Mouse (Mus musculus) testis, adult 2 months (tissue): ENCODE results near the gene Setd2.

Source experiments
- CTCF ChIP-seq: fragments of 200-500 bp; IDR thresholded peaks from 2 replicates; pipeline ENCODE4 v1.5.1; 2012; ENCODE audit warnings: low read depth, mild to moderate bottlenecking, inconsistent platforms, low read length, moderate library complexity; ENCODE audit not compliant: control insufficient read depth, insufficient read depth, insufficient replicate concordance
- POLR2A ChIP-seq: fragments of 200-500 bp; IDR thresholded peaks from 2 replicates; pipeline ENCODE4 v1.6.1; 2012; ENCODE audit warnings: low read depth, mild to moderate bottlenecking, inconsistent platforms, low read length, moderate library complexity; ENCODE audit not compliant: control insufficient read depth

DNA sequence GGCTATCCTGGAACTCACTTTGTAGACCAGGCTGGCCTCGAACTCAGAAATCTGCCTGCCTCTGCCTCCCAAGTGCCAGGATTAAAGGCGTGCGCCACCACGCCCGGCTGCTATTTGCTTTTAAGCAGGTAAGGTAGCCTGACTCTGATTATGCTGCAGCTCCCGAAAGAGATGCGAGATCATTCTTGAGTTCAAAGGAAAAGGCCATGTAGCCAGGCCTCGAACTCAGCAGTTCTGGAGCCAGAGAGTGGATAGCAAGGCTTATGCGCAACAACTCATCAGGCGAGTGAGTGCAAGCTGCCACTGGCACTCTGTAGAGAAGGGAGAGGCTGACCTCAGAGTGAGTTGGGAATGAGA lies 123.2 kb downstream of the Setd2 start:
- TF ChIP-seq POLR2A, result no peak
- no peak for TF ChIP-seq CTCF
